Mouse (Mus musculus): ENCODE results near the gene Ube2q2. TPM values are rescaled to one million over a fixed set of nuclear protein-coding genes. Genes with fewer than 3 reads are reported as not detected.
"Not testable (repeated sequence)": the region's sequence is repeated elsewhere in the genome, so short reads cannot be mapped to it uniquely, and the experiment has no call there.

Gene Ube2q2
- total RNA-seq (2015; ENCODE audit: low replicate concordance) (9.6 and 11.1 TPM in 2 replicates), total RNA-seq (2017; ENCODE audit: low replicate concordance) (10.9 and 15.4 TPM in 2 replicates)

DNA sequence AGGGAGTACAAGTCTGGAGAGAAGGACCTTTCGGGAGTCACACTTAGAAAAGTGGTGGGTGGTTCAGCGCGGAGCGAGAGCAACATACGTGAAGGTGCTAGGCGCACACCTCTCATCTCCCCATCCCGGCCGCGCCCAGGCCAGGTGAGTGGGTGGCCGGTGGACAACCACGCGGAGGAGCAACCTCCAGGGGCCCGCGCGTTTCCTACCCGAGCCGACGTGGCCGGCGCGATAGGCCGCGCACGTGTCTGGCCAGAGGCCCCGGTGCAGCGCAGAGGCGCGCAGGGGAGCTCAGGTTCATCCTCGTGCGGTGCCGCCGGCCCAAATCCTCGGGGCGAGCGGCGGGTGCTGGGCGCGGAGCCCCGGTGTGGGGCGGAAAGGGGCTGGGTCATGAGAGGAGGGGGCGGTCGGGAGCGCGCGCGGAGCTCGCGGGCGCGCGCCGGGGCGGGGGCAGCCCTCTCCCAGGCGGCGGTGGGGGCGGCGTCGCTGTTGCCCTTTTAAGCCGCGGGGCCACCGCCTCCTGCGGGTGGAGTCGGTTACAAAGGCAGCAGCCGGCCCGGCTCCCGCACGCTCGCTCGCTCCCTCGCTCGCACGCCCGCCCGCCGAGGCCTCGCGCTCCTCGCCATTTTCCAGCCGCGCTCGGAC is at the start of gene Ube2q2:
Gene Ube2q2, plus strand, starts transcription at position 1 of the 645 bp plus-strand sequence.
- ATAC-seq (replicated peaks; ENCODE audit: low FRiP score, poor library complexity, severe bottlenecking) = peak; percentile 25

DNA sequence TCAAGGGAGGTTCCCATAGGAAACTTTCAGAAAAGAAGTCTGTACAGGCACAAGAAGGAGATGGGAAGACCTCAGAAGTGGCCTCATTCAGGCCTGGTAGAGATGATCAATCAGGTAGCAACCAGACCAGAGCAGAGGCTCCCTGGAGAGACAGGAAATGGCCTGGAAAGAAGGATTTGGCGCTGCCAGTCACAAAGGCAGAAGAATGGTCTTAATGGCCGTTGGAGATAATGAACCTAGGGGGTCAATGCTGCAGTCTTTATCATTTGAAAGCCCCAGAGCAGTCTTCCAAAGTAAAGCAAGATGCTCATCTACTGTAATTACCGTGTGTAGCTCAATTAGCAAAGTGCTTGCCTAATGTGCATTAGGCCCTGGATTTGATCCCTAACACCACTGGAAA is 47.5 kb upstream of the Ube2q2 start:
- ATAC-seq (replicated peaks; ENCODE audit: low FRiP score, poor library complexity, severe bottlenecking) = no peak

- ATAC-seq (replicated peaks; ENCODE audit: low FRiP score, poor library complexity, severe bottlenecking) = no peak
Measured at GRCm38 (mm10) chr9:55102186-55102835, 46.3 kb upstream of the Ube2q2 start.

- no peak for ATAC-seq (replicated peaks; ENCODE audit: low FRiP score, poor library complexity, severe bottlenecking)
Measured at GRCm38 (mm10) chr9:55102931-55103630, 45.6 kb upstream of the Ube2q2 start.

DNA sequence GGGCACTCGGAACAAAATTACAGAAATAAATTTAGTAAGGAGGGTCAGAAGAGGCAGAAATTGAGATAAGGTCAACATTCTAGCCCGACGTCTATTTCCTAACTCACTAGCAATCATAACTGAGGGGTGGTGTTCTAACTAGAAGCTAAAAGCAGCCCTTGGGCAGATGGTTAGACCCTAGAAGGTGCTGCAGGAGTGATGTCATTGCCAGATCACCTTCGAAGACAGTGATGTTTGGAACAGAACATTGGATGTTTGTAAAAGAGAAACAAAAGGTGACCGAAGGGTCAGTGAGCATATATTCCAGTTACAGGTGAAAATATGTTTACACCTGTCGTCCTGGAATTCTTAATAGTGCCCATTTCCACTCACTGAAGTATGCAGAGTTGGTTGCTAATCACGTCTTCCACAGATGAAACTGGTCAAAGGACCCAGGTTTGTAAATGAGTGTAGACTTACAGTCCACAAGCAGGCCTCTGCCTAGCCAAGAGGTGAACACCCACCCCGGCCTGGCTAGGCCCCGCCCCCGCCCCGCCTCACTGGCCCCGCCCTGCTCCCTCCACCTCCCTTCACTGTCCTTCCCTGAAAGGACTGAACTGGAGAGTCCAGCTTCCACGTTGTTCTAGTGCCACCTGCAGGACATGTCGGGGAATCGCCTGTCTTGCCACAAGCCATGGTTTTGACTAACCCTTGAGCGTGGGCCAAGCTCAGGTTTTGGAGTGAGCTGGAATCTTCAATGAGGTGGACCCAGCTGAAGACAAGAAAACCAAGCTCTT is 38.4 kb upstream of the Ube2q2 start:
- ATAC-seq (replicated peaks; ENCODE audit: low FRiP score, poor library complexity, severe bottlenecking) = peak; percentile 86

DNA sequence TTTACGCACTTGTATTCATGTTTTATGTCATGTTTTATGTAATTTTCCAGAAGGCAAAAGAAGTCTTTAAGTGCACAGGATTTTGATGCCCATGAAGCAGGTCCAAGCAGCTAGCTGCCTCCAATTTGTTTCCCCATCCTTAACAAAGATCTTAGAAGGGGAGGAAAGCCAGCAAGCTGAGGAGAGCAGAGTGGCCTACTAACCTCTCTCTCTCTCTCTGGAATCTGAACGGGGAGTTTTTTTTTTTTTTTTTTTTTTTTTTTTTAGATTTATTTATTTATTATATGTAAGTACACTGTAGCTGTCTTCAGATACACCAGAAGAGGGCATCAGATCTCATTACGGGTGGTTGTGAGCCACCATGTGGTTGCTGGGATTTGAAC is 37.8 kb upstream of the Ube2q2 start:
- not testable (repeated sequence) for ATAC-seq (replicated peaks; ENCODE audit: low FRiP score, poor library complexity, severe bottlenecking)

- ATAC-seq (replicated peaks; ENCODE audit: low FRiP score, poor library complexity, severe bottlenecking) = no peak
Measured at GRCm38 (mm10) chr9:55114752-55115151, 33.9 kb upstream of the Ube2q2 start.

GRCm38 (mm10) chr9:55117293-55118055 is 31.2 kb upstream of the Ube2q2 start:
- no peak for ATAC-seq (replicated peaks; ENCODE audit: low FRiP score, poor library complexity, severe bottlenecking)

DNA sequence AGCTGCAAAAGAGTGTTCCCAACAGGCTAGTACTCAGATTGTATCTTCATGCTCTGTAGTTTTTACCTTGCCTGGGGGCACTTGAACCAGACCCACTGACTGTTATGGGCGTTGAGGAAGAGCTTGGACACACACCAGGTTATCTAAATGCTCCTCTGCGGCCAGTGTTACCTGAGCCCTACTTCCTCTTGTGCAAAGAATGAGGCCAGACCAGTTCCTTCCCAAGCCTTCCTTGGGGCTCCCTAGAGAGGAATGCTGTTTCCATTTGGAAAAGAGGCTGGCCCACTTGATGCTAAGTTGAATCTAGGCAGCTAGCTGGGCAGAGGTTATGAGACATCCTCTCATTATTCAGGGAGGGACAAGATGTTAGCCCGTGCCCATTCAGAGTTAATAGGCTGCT is 26.1 kb upstream of the Ube2q2 start:
- no peak for ATAC-seq (replicated peaks; ENCODE audit: low FRiP score, poor library complexity, severe bottlenecking)

DNA sequence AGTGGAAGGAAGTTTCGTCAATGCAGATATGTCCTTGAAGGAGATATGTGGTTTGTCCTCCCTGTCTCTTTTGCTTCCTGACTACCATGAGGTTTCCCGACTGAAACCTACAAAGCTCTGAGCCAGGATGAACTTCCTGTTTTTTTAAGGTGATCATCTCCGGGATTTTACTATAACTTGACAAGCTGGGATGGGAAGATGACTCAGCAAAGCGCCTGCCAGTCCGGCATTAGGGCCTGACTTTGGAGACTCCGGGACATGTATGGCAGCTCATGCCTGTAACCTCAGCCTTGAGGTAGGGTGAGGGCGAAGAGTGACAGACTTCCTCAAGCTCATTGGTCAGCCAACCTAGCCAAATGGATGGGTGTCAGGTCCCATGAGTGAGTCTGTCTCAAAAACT is 22.9 kb upstream of the Ube2q2 start:
- no peak for ATAC-seq (replicated peaks; ENCODE audit: low FRiP score, poor library complexity, severe bottlenecking)

DNA sequence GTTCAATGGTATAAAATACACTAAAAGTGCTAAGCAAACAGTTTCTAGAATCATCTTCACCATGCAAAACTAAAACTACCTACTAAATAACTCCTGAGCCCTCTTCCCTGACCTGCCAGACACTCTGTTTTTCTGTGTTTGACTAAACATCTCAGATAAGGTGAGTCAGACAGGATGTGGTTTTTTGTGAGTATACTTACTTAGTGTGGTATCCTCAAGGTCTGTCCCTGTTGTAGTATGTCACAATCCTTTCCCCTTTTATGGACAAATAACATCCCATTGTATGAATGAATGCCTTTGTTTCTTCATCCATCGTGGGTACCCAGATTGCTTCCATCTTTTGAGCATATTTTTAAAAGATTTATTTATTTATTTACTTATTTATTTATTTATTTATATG is 22.4 kb upstream of the Ube2q2 start:
- no peak for ATAC-seq (replicated peaks; ENCODE audit: low FRiP score, poor library complexity, severe bottlenecking)

GRCm38 (mm10) chr9:55131851-55132250 is 16.8 kb upstream of the Ube2q2 start:
- no peak for ATAC-seq (replicated peaks; ENCODE audit: low FRiP score, poor library complexity, severe bottlenecking)

- ATAC-seq (replicated peaks; ENCODE audit: low FRiP score, poor library complexity, severe bottlenecking) = no peak
Measured at GRCm38 (mm10) chr9:55136576-55136975, 12.1 kb upstream of the Ube2q2 start.

GRCm38 (mm10) chr9:55137112-55137511 is 11.5 kb upstream of the Ube2q2 start:
- ATAC-seq (replicated peaks; ENCODE audit: low FRiP score, poor library complexity, severe bottlenecking) = no peak

GRCm38 (mm10) chr9:55139958-55140357 is 8.7 kb upstream of the Ube2q2 start:
- ATAC-seq (replicated peaks; ENCODE audit: low FRiP score, poor library complexity, severe bottlenecking) = no peak

- ATAC-seq (replicated peaks; ENCODE audit: low FRiP score, poor library complexity, severe bottlenecking) = peak; percentile 58
Measured at GRCm38 (mm10) chr9:55149499-55150278, 1.0 kb downstream of the Ube2q2 start.

DNA sequence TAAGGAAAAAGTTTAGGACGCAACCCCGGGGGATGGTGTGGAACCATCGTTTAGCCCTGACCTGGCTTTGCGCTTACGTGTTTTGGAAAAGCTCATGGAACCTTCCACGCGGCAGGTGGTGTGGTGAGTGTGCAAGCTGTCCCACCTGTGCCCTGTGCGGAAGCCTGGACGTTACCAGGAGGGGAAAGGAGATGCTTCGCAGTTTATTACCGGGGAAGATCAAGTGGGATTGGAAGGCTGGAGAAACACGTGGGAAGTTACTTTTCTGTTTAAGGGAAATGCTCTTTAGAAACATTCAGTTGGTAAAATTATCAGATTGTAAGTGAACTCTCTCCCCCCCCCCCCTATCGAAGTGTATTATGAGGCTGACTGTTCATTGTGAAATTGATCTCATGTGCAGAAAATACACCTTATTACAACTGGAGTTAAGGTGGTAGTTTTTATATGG is 1.6 kb downstream of the Ube2q2 start:
- peak; percentile 59; the same call in 1 of the 2 replicates for ATAC-seq (replicated peaks; ENCODE audit: low FRiP score, poor library complexity, severe bottlenecking)

GRCm38 (mm10) chr9:55151096-55151495 is 2.4 kb downstream of the Ube2q2 start:
- ATAC-seq (replicated peaks; ENCODE audit: low FRiP score, poor library complexity, severe bottlenecking) = no peak

GRCm38 (mm10) chr9:55152935-55153334 is 4.3 kb downstream of the Ube2q2 start:
- ATAC-seq (replicated peaks; ENCODE audit: low FRiP score, poor library complexity, severe bottlenecking) = no peak
